Mouse (Mus musculus): ENCODE results near the gene Hykk.

Gene Hykk

GRCm38 (mm10) chr9:54981291-54982191 is 64.5 kb downstream of the Hykk start:
- no peak for DNase-seq (ENCODE audit: low read depth, low spot score)

GRCm38 (mm10) chr9:54982401-54982800 is 65.3 kb downstream of the Hykk start:
- DNase-seq (ENCODE audit: low read depth, low spot score), result no peak

- DNase-seq (ENCODE audit: low read depth, low spot score), result no peak
Measured at GRCm38 (mm10) chr9:54990362-54990761, 73.3 kb downstream of the Hykk start.

- DNase-seq (ENCODE audit: low read depth, low spot score), result no peak
Measured at GRCm38 (mm10) chr9:54994381-54994780, 77.3 kb downstream of the Hykk start.

- no peak for DNase-seq (ENCODE audit: low read depth, low spot score)
Measured at GRCm38 (mm10) chr9:54995645-54996044, 78.6 kb downstream of the Hykk start.
